ENCODE assay signal across 1 mouse cellular context in genomic region chr10:91127395-91127794, GRCm38 (mm10).
TF ChIP-seq lines count a peak whose summit lies in the region.

No protein-coding gene starts in this region.

TF ChIP-seq in MEL, 35 proteins besides CTCF, POLR2A, EP300 and RAD21:
- TF ChIP-seq ZNF384 (IDR thresholded peaks at IDR 0.05; ENCODE audit: low read depth, low read length) (peak; percentile 53; the same call in 1 of the 2 replicates), JUND (IDR thresholded peaks at IDR 0.05; ENCODE audit: low read depth, low read length) (no peak), ETS1 (IDR thresholded peaks at IDR 0.05; ENCODE audit: low read depth, low read length) (peak; percentile 91), USF2 (IDR thresholded peaks at IDR 0.05; ENCODE audit: borderline replicate concordance in 1 of 2, insufficient read depth in 1 of 2, low read depth in 1 of 2, low read length in 2 of 2) (no peak), BHLHE40 (IDR thresholded peaks at IDR 0.05; ENCODE audit: borderline replicate concordance, low read depth, low read length) (peak; percentile 9; the same call in 1 of the 2 replicates), HCFC1 (IDR thresholded peaks at IDR 0.05; ENCODE audit: low read depth, low read length) (0 out of 2 replicates have a peak, but pooled peaks have one; percentile 28), GATA1 (IDR thresholded peaks at IDR 0.05; ENCODE audit: low read depth, low read length) (peak; percentile 52), SIN3A (IDR thresholded peaks at IDR 0.05; ENCODE audit: low read length) (0 out of 2 replicates have a peak, but pooled peaks have one; percentile 25)
TF ChIP-seq in MEL: peak in this region for 6.
